Mouse (Mus musculus): ENCODE data around the gene Adam26b.
"Not testable (repeated sequence)": the region's sequence is repeated elsewhere in the genome, so short reads cannot be mapped to it uniquely, and the experiment has no call there.

Adam26b gene

GRCm38 (mm10) chr8:43528006-43528405 lies at the start of gene Adam26b:
Gene Adam26b, minus strand, starts transcription at chr8:43528106.
- not testable (repeated sequence) for DNase-seq (ENCODE audit: low spot score)

- DNase-seq (ENCODE audit: low spot score), result not testable (repeated sequence)
Measured at GRCm38 (mm10) chr8:43576607-43577006, 48.7 kb upstream of the Adam26b start, which contains the start of gene Adam26a. Gene Adam26a, minus strand, starts transcription at chr8:43576707.

Measured in urinary bladder, postnatal 25 days (tissue).